Mouse (Mus musculus): ENCODE results near the gene Smpx. TPM values are rescaled to one million over a fixed set of nuclear protein-coding genes. Genes with fewer than 3 reads are reported as not detected.

The Smpx gene
- polyA plus RNA-seq, 1 experiment from 2014 or later = not detected

- Histone ChIP-seq H3K27me3 (ENCODE audit: control insufficient read depth, insufficient read depth, low read length) (no peaks in the 10 kb centered on the region), H3K9ac (replicated peaks; ENCODE audit: low read length) (no peak overlapping the region), H3K4me3 (replicated peaks; ENCODE audit: low read depth, low read length) (no peak overlapping the region), H3K9me3 (ENCODE audit: control insufficient read depth, low read length) (no peaks in the 10 kb centered on the region), H3K36me3 (ENCODE audit: control insufficient read depth, insufficient read depth, low read length) (no peaks in the 10 kb centered on the region), H3K4me1 (ENCODE audit: control insufficient read depth, insufficient read depth, low read length) (no peaks in the 10 kb centered on the region), H3K27ac (replicated peaks; ENCODE audit: low read depth, low read length) (no peak overlapping the region), H3K4me2 (ENCODE audit: low read length) (no peak overlapping the region)
- WGBS = 66% methylated on average over 3 of the region's 3 CpGs
- DNase-seq = no peak
- ATAC-seq (ENCODE audit: low FRiP score, low TSS enrichment) = no peak
Observed at GRCm38 (mm10) chrX:157762542-157762941, 63.8 kb downstream of the Smpx start.

GRCm38 (mm10) chrX:157801669-157802068 is 103.0 kb downstream of the Smpx start:
- Histone ChIP-seq H3K9me3 (ENCODE audit: control insufficient read depth, low read length) (no peaks in the 10 kb centered on the region), H3K4me1 (ENCODE audit: control insufficient read depth, insufficient read depth, low read length) (no peaks in the 10 kb centered on the region), H3K36me3 (ENCODE audit: control insufficient read depth, insufficient read depth, low read length) (no peaks in the 10 kb centered on the region), H3K27me3 (ENCODE audit: control insufficient read depth, insufficient read depth, low read length) (no peaks in the 10 kb centered on the region), H3K4me3 (replicated peaks; ENCODE audit: low read depth, low read length) (no peak overlapping the region), H3K9ac (replicated peaks; ENCODE audit: low read length) (no peak overlapping the region), H3K4me2 (ENCODE audit: low read length) (no peak overlapping the region), H3K27ac (replicated peaks; ENCODE audit: low read depth, low read length) (no peak overlapping the region)
- WGBS = 96% methylated on average over 2 of the region's 2 CpGs
- ATAC-seq (ENCODE audit: low FRiP score, low TSS enrichment) = no peak
- DNase-seq = no peak

Other genes with a start within 250 kb of the Smpx start
- 143 and 146 TPM in 2 replicates for gene Sms, start 206.6 kb upstream of the Smpx start, polyA plus RNA-seq (2014; fragmentation: Nextera tagmentation; extraction: Ambion mirVana)
- 2.1 and 2.2 TPM in 2 replicates for gene Yy2, start 129.9 kb upstream of the Smpx start, polyA plus RNA-seq (2014; fragmentation: Nextera tagmentation; extraction: Ambion mirVana)
- gene Mbtps2, start 100.2 kb upstream of the Smpx start, polyA plus RNA-seq (2014; fragmentation: Nextera tagmentation; extraction: Ambion mirVana) = 22.1 and 31.6 TPM in 2 replicates
- 1.9 and 2.9 TPM in 2 replicates for gene Klhl34, start 119.5 kb downstream of the Smpx start, polyA plus RNA-seq (2014; fragmentation: Nextera tagmentation; extraction: Ambion mirVana)